Mouse (Mus musculus) embryonic stem cell, embryonic (primary cell): ENCODE data around the gene Mettl1.
"Not testable (repeated sequence)": the region's sequence is repeated elsewhere in the genome, so short reads cannot be mapped to it uniquely, and the experiment has no call there.

ENCODE experiments used
- CTCF ChIA-PET, 4 experiments: fragments of 300-600 bp in 2 of 4; fragments of 350-600 bp in 2 of 4; sonication (Branson Sonifier 250); formaldehyde crosslinking; loops; one replicate each; lab custom pipeline; 2022; ENCODE audit warnings: inconsistent platforms in 2 of 4; lab: Charles Lee
- POLR2A ChIA-PET, 4 experiments: fragments of 300-600 bp in 2 of 4; fragments of 350-600 bp in 2 of 4; sonication (Branson Sonifier 250); formaldehyde crosslinking; loops; one replicate each; lab custom pipeline; 2022; ENCODE audit warnings: antibody characterized with exemption in 4 of 4, inconsistent platforms in 1 of 4; lab: Charles Lee

Mettl1 gene

DNA sequence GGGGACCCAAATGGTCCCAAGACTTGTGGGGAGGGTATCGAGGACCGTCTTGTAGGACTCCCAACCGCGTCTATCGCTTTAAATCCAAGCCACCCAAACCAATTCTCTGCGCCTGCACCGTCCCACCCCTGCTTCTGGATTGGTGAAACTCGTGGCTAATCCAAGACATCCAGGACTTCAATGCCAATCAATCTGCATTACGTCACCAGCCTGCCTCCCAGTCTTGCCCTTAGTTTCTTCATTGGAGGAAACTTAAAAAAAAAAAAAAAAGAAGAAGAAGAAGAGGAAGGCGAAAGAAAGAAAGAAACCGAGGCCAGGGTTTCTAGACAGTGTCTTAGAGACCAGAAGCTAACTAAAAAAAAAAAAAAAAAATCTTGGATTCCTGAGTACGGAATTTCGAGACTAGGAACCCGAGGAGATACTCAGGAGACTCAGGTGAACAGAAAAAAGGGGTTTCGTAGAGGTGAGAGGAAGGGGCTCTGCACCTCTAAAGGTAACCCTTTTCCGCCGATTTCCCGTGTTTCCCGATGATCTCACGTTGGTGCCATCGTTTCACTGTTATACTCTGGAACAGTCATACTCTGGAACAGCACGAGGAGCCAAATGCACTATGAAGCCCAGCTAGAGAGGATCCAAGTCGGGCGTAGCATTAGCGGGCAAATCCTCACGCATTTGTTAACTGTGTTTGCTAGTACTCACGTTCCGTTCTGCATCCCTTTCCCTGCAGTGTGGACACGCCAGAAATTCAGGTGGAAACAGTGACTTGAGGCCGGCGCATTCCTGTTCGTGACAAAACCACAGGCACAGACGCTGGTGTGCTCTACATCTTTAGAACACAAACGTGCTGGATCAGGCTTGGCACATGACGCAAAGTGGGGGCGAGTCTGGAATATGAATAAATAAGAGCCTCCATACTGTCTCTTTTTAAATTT lies 29.2 kb downstream of the Mettl1 start, which contains the start of gene Tspan31:
TSS of gene Tspan31 (minus strand) at position 75 of the 932 bp plus-strand sequence.
- ChIA-PET POLR2A (interaction anchor here in 3 of 4 experiments (0.6 to 4.0 kb wide), 28 partner anchors 8 to 299 kb away, joined by 3 to 24 read pairs (median 4); partner anchors contain the start of genes Os9 (in 2 of the 3), B4galnt1 (in 1 of the 3), Cyp27b1 (in 1 of the 3) and March9 (in 1 of the 3)), CTCF (interaction anchor here in 3 of 4 experiments (0.5 to 0.6 kb wide), 3 partner anchors 128 to 322 kb away, joined by 3 to 7 read pairs (median 5); no protein-coding TSS in a partner anchor)

DNA sequence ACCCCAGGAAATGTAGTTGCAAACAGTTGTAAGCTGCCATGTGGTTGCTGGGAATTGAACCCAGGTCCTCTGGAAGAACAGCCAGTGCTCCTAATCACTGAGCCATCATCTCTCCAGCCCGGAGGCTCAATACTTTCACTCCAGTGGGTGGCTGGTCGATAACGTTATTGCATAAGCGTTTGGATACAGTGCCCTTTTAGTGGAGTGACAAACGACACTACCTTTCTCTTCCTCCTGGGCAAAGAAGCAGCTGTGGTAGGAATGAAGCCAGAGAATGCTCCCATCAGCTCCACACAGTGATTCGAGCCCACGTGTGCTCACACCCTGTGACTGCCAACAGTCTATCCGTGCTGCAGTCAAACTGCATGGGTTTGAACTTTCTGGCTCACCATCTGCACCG lies 30.0 kb downstream of the Mettl1 start:
- CTCF ChIA-PET = no interaction called here
- POLR2A ChIA-PET = interaction anchor here in 3 of 4 experiments (0.7 to 4.0 kb wide), 11 partner anchors 8 to 94 kb away, joined by 3 to 24 read pairs (median 5); partner anchors contain the start of genes B4galnt1 (in 1 of the 3), Cdk4 (in 1 of the 3) and Os9 (in 1 of the 3)

DNA sequence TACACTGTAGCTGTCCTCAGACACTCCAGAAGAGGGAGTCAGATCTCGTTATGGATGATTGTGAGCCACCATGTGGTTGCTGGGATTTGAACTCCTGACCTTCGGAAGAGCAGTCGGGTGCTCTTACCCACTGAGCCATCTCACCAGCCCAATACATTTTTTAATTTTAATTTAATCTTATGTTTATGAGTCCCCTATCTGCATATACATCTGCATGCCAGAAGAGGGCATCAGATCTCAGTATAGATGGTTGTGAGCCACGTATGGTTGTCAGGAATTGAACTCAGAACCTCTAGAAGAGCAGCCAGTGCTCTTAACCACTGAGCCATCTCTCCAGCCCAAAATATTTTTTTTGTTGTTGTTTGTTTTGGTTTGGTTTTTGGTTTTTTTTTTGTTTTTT lies 31.1 kb downstream of the Mettl1 start:
- CTCF ChIA-PET = not testable (repeated sequence)
- POLR2A ChIA-PET = interaction anchor here in 2 of 4 experiments (0.7 to 4.0 kb wide), 6 partner anchors 7 to 49 kb away, joined by 3 to 24 read pairs (median 5); partner anchors contain the start of genes Cdk4 (in 1 of the 2) and Os9 (in 1 of the 2)

DNA sequence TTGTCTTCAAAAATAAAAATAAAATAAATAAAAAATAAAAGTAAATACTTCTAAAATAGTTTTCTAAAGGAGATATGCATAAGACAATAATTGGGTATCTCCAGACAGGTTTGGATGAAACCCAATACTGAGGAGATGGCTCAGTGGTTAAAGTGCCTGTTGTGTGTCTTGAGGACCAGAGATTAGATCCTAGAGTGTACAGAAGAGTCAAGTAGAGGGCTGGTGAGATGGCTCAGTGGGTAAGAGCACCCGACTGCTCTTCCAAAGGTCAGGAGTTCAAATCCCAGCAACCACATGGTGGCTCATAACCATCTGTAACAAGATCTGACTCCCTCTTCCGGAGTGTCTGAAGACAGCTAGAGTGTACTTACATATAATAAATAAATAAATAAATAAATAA lies 31.8 kb downstream of the Mettl1 start:
- ChIA-PET POLR2A (interaction anchor here in 3 of 4 experiments (0.6 to 1.6 kb wide), 5 partner anchors 8 to 261 kb away, joined by 3 to 6 read pairs (median 3); partner anchors contain the start of gene Cdk4 (in 2 of the 3)), CTCF (interaction anchor here in 1 of 4 experiments (0.6 kb wide), 1 partner anchor 11 kb away, joined by 3 read pairs; no protein-coding TSS in a partner anchor)

DNA sequence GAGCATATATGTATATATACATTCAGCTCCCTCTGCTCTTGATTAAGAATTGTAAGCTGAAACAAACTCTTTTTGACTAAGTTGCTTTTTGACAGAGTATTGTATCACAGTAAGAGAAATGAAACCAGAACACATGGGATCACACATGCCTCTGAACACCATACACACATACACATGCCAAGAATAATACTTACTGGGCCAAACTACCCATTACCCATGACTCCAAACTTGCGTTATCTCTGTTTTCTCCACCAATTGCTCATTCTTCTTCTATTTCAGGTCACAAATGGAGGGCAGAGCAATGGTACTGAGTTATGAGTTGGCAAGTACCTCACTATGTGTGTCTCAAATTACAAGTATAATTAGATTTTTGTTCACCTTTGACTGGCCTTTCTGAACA lies 32.8 kb downstream of the Mettl1 start:
- CTCF ChIA-PET = interaction anchor here in 3 of 4 experiments (0.6 to 1.9 kb wide), 5 partner anchors 11 to 37 kb away, joined by 3 to 7 read pairs (median 4); no protein-coding TSS in a partner anchor
- POLR2A ChIA-PET = interaction anchor here in 3 of 4 experiments (1.0 to 2.7 kb wide), 4 partner anchors 9 to 17 kb away, joined by 3 to 23 read pairs (median 4); partner anchors contain the start of gene Cdk4 (in 2 of the 3)

DNA sequence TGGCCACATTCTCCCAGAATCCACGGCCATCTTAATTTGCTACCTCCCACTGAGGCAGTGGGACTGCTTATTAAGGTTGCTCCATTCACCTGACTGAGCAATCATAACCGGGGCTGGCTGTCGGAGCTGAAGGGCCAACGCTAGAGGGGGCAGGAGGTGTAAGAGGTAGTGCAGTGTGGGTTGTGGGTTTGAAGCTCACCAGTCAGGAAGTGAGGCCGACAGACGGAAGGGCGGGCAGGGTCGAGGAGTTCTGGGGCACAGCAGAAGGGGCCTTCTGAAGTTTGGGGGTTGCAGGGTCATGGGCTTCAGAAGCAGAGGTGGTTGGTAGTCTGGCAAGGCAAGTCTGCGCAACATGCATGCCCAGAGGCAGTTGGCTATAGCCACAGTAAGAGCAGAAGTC lies 33.9 kb downstream of the Mettl1 start, which contains the start of gene Agap2:
TSS of gene Agap2 (plus strand) at position 205 of the 400 bp plus-strand sequence.
- ChIA-PET CTCF (interaction anchor here in 3 of 4 experiments (0.5 to 2.5 kb wide), 23 partner anchors 9 to 1625 kb away, joined by 3 to 8 read pairs (median 4); partner anchors contain the start of genes Atp23 (in 1 of the 3), Cdk4 (in 1 of the 3), Cyp27b1 (in 1 of the 3) and Gli1 (in 1 of the 3)), POLR2A (interaction anchor here in 3 of 4 experiments (0.5 to 2.7 kb wide), 10 partner anchors 8 to 105 kb away, joined by 3 to 23 read pairs (median 6); partner anchors contain the start of gene Cdk4 (in 3 of the 3))

DNA sequence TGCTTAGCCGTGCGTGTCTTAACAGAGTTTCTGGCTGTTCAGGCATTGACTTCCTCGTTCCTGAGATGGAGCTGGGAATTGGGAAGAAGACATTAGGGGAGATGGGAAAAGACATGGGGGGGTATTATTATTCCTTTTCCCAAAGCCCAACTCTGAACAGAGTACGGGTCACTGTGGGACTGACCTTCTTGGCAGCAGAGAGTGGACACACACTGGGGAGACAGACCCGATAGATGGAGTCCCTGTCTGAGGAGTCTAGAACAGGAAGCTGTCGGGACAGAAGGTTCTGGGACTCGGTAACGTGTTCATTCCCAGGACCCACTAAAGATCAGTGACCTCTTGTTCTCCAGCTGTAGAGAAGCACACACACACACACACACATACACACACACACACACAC lies 34.4 kb downstream of the Mettl1 start:
- POLR2A ChIA-PET = interaction anchor here in 3 of 4 experiments (0.5 to 2.7 kb wide), 12 partner anchors 8 to 996 kb away, joined by 3 to 23 read pairs (median 5); partner anchors contain the start of genes Cdk4 (in 3 of the 3) and Avil (in 1 of the 3)

DNA sequence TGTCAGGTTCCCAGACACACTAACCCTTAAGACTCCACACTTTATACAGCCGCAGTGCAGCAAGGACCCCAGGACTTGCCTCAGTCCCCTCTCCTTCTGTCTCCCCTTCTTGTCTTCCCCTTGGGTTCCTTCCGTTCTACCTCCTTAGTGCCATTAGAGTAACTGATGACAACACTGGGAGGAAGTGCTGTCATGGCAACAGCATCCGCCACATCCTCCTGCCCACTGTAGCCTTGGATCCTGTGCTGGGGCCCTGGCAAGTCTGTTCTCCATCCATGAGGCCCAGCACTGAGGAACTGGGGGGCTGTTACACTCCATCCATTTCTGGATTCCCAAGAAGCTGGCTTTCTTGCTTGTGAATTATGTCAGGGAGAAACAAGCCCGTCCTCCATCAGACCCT lies 34.9 kb downstream of the Mettl1 start:
- POLR2A ChIA-PET = interaction anchor here in 3 of 4 experiments (0.6 to 2.7 kb wide), 13 partner anchors 8 to 997 kb away, joined by 3 to 23 read pairs (median 5); partner anchors contain the start of genes Cdk4 (in 3 of the 3) and Avil (in 1 of the 3)

More for the DNA sequence above, 34.4 kb downstream of the Mettl1 start:
- CTCF ChIA-PET = interaction anchor here in 3 of 4 experiments (0.6 to 2.5 kb wide), 20 partner anchors 9 to 1624 kb away, joined by 3 to 8 read pairs (median 4); partner anchors contain the start of genes Atp23 (in 1 of the 3), Cdk4 (in 1 of the 3), Cyp27b1 (in 1 of the 3) and Gli1 (in 1 of the 3)

DNA sequence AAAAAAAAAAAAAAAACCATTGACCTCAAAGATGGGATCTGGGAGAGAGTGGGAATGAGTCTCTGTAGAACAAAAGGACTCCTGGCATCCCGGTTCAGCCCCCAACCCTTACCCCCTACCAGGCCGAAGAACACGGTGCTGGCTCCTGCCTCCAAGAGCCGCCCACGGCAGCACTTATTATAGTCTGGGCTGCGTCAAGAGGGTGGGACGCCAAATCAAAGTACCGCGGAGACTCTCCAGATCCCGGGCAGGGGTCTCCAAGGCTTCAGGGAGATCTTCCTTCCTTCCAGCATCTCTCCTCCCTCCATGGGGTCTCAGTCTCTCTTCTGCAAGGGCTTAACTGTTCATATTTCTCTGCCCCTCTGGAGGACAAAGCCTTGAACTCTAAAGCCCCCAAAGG lies 36.3 kb downstream of the Mettl1 start:
- ChIA-PET POLR2A (interaction anchor here in 3 of 4 experiments (0.6 to 3.8 kb wide), 8 partner anchors 7 to 398 kb away, joined by 3 to 24 read pairs (median 4); partner anchors contain the start of genes Cdk4 (in 1 of the 3) and Tspan31 (in 1 of the 3)), CTCF (interaction anchor here (0.6 to 0.8 kb wide), 4 partner anchors 20 to 261 kb away, joined by 3 to 7 read pairs (median 3); no protein-coding TSS in a partner anchor)

More for the DNA sequence above, 34.9 kb downstream of the Mettl1 start:
- CTCF ChIA-PET = interaction anchor here in 1 of 4 experiments (0.6 to 2.5 kb wide), 5 partner anchors 9 to 258 kb away, joined by 3 to 8 read pairs (median 4); no protein-coding TSS in a partner anchor

DNA sequence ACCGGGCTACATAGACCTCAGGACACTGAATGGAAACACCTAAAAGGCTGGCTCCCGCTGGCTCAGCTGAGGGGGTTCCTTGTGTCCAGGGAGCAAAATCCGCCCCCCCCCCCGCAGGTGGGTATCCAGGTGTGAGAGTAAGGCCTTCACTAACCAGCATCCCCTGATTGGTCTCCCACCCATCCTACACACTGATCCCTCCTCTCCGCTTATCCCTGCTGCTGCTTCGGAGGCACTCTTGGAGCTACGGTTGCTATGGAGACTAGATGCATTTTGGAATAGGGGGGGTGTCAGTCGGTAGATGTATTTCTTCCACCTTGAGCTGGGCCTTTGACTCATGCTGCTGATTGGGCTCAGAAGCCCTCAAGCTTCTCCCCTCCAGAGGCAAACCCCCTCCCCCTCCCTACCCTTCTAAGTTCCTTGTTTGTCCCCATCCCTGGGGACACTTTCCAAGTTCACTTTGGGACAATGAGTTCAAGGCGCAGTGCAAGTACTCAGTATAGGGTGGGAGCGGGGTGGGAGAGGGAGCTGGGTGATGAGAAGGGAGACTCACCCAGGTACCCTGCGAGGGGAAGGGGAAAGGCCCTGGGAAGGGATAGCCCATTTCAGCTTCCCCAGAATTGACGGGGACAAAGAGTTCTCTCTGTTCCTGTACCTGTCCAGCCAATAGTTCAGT lies 36.9 kb downstream of the Mettl1 start:
- ChIA-PET CTCF (interaction anchor here in 3 of 4 experiments (0.5 to 1.3 kb wide), 6 partner anchors 20 to 530 kb away, joined by 3 to 8 read pairs (median 4); no protein-coding TSS in a partner anchor), POLR2A (interaction anchor here in 3 of 4 experiments (0.6 to 3.8 kb wide), 17 partner anchors 7 to 272 kb away, joined by 3 to 24 read pairs (median 3); partner anchors contain the start of genes Tspan31 (in 2 of the 3), Avil (in 1 of the 3), Cdk4 (in 1 of the 3) and Eef1akmt3 (in 1 of the 3))

DNA sequence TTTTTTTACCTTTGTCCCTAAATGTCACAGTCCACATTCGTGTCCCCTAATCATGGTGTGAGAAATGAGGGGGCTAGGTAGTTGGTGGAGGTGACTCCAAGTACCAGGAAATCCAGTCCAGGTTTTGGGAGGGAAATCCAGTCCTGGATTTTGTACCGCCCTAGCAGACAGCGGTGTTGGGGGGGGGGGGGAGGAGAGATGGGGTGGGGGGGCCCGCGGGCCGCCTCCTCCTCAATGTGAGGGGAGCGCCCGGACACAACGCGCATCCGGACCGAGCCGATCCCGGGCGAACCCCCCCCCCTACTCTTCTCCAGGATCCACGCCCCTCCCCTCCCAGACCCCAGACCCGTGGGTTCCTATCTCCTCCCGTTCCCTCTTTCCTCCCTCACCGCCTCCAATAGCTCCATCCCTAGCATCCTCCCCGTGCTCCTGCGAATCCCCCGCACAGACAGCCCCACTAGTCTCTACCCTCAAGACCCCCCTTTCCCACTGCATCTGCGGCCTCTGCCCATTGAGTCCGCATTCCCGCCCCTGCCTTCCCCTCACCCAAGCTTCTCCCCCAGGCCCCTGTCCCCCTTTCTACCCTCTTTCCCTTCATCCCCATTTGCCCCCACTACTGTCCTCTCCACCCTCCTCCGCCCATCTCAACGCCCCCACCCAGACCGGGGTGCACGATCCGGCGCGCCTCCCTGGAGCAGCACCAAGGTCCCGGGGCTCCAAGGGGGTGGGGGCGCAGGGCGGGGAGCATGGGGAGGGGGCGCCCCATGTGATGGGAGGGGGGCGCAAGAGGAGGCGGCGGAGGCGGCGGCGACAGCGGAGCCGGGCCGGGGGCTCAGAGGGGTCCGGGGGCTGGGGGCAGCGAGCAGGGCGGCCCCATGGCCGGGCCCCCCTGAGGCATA lies 37.7 kb downstream of the Mettl1 start:
- ChIA-PET POLR2A (interaction anchor here in 3 of 4 experiments (0.5 to 3.8 kb wide), 24 partner anchors 8 to 1241 kb away, joined by 3 to 24 read pairs (median 3); partner anchors contain the start of genes Tspan31 (in 2 of the 3), Avil (in 1 of the 3), Cdk4 (in 1 of the 3) and Slc26a10 (in 1 of the 3)), CTCF (interaction anchor here in 2 of 4 experiments (0.5 to 1.3 kb wide), 7 partner anchors 16 to 1193 kb away, joined by 3 to 8 read pairs (median 6); partner anchors contain the start of gene Cdk4 (in 1 of the 2))

DNA sequence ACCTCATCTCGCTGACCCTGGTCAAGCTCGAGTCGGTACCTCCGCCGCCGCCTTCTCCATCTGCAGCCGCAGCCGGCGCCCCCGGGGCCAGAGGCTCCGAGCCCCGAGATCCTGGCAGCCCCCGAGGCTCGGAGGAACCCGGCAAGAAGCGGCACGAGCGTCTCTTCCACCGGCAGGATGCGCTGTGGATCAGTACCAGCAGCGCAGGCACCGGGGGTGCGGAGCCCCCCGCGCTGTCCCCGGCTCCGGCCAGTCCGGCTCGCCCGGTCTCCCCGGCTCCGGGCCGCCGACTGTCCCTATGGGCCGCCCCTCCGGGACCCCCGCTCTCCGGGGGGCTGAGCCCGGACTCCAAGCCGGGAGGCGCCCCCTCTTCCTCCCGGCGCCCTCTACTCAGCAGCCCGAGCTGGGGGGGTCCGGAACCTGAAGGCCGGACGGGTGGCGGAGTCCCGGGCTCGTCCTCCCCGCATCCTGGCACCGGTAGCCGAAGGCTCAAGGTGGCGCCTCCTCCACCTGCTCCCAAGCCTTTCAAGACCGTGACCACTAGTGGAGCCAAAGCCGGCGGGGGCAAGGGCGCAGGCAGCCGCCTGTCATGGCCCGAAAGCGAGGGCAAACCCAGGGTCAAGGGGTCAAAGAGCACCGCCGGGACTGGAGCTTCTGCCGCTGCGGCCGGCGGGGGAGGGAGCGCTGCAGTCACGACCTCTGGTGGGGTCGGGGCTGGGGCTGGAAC lies 38.6 kb downstream of the Mettl1 start:
- CTCF ChIA-PET = interaction anchor here in 2 of 4 experiments (0.5 to 1.5 kb wide), 6 partner anchors 9 to 1192 kb away, joined by 3 to 6 read pairs (median 4); no protein-coding TSS in a partner anchor
- POLR2A ChIA-PET = interaction anchor here in 3 of 4 experiments (1.0 to 3.8 kb wide), 10 partner anchors 9 to 211 kb away, joined by 3 to 24 read pairs (median 3); partner anchors contain the start of genes Cdk4 (in 1 of the 3) and Tspan31 (in 1 of the 3)

DNA sequence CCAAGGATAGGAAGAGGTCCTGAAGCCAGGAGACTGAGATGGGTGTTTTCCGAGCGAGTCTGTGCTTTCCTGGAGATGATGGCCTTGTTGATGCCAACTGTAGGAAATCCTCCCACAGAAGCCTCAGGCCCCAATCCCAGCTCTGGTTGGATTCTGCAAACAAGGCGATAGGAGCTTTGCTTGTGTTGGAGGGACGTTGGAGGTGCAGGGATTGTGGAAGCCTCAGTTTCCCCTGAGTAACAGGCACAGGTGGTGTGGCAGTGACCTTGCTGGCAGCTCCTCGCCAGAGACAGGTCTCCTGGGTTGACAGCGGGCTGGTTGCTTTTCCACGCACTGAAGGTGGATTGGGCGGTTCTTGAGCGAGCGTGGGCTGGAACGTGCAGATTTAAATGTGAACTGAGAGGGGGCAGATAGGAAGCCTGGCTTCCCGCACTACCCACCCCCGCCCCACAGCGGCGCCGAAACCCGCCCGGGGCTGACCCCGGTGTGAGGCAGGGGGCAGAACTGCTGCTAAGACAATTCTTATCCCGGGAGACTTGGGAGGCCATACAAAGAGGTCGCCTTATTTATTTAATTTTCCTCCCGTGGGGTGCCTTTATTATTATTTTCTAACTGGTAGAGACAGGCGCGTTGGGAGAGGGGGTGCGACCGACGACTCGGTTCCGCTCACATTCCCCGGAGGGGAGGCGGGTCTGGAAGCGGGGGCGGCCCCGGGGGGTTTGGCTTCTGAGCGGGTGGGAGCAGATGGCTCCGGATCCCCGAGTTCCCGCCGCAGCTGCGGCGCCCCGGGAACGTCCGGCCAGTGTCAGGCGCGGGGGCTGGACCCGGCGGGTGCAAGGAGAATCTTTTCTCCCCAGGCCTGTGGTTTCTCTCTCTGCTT lies 39.9 kb downstream of the Mettl1 start:
- ChIA-PET POLR2A (interaction anchor here (0.5 to 3.8 kb wide), 12 partner anchors 10 to 346 kb away, joined by 3 to 24 read pairs (median 4); partner anchors contain the start of genes Cdk4 (in 1 of the 4), Pip4k2c (in 1 of the 4) and Tspan31 (in 1 of the 4)), CTCF (interaction anchor here in 3 of 4 experiments (0.7 to 1.5 kb wide), 4 partner anchors 8 to 103 kb away, joined by 3 to 5 read pairs (median 4); no protein-coding TSS in a partner anchor)
